10 mouse cellular contexts compared by ENCODE assay signal in the genomic region with DNA sequence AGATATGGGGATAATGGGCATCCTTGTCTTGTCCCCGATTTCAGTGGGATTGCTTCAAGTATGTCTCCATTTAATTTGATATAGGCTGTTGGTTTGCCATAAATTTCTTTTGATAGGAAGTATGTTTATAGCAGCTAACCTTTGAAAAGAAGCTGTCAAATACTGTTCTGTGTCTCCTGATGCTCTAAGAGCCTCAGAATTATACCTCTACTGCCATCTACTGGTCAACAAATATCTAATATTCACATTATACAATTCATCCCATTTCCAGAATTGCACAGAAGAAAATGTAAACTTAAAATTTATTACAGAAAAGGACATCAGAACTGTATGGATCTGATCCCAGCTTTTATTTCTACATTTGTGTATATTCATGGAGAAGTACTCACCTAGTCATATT.
DNase-seq lines count a peak whose midpoint lies in the region; ATAC-seq and TF ChIP-seq lines count a peak whose summit lies in the region.
"Had no signal": no experiment of that assay in that cellular context is flagged by ENCODE, and none has a peak within 500 bp of the region (broad histone marks: within the 10 kb centered on the region; RNA-seq: fewer than 3 reads in every experiment).

No protein-coding gene starts in this region.

- ATAC-seq in heart, postnatal 0 days (ENCODE audit: insufficient read depth, low read depth) = no peak
- ATAC-seq in heart, embryonic 11.5 days (replicated peaks; ENCODE audit: insufficient number of reproducible peaks, low FRiP score, low TSS enrichment) = no peak
- ATAC-seq in midbrain, embryonic 14.5 days (ENCODE audit: low FRiP score, low TSS enrichment) = peak; percentile 69; the same call in 1 of the 2 replicates

- no peak overlapping the region for H3K9ac ChIP-seq in heart, postnatal 0 days (replicated peaks; ENCODE audit: low read depth, low read length)
- no peak overlapping the region for H3K9ac ChIP-seq in heart, embryonic 11.5 days (ENCODE audit: low read depth, low read length)
- H3K9ac ChIP-seq in ES-E14 (ENCODE audit: insufficient read depth, low read depth, low read length, poor library complexity, severe bottlenecking) = no peak overlapping the region
- no peak overlapping the region for H3K9ac ChIP-seq in midbrain, embryonic 14.5 days (replicated peaks; ENCODE audit: low read length)

- peak; percentile 42 for DNase-seq in heart, postnatal 0 days (ENCODE audit: low spot score)
- DNase-seq in ES-E14 (ENCODE audit: low read depth, low spot score) = peak; percentile 6
- DNase-seq in embryo, embryonic 11.5 days (ENCODE audit: low read depth, low spot score) = peak; percentile 16
- peak; percentile 92 for DNase-seq in midbrain, embryonic 14.5 days
- DNase-seq in thymus, postnatal 4 days = no peak
- DNase-seq in thymus, adult 18-20 months = no peak
- DNase-seq in left cerebral cortex, postnatal 4 days = no peak
- DNase-seq: gastrocnemius, postnatal 36 days had no signal

- intact Hi-C loops in left cerebral cortex, postnatal 4 days (cut with DNase I) = no loop called here

- no peaks in the 10 kb centered on the region for H3K36me3 ChIP-seq in heart, postnatal 0 days (replicated peaks; ENCODE audit: control insufficient read depth, insufficient read depth, low read length)
- no peaks in the 10 kb centered on the region for H3K36me3 ChIP-seq in heart, embryonic 11.5 days (ENCODE audit: control insufficient read depth, insufficient read depth, low read length)
- H3K36me3 ChIP-seq in ES-E14 (ENCODE audit: control insufficient read depth, insufficient read depth, low read length, poor library complexity, severe bottlenecking) = no peaks in the 10 kb centered on the region
- no peaks in the 10 kb centered on the region for H3K36me3 ChIP-seq in midbrain, embryonic 14.5 days (ENCODE audit: control insufficient read depth, insufficient read depth, low read length)

- WGBS in heart, postnatal 0 days = 48% methylated on average over 1 of the region's 1 CpGs
- 43% methylated on average over 1 of the region's 1 CpGs for WGBS in heart, embryonic 11.5 days (ENCODE audit: insufficient replicate concordance)
- 38% methylated on average over 1 of the region's 1 CpGs for WGBS in midbrain, embryonic 14.5 days

- in situ Hi-C loops in ES-E14 (cut with MboI; ENCODE audit: low sequenced_read_pairs in 2 of 2, unreplicated experiment in 2 of 2) = no loop called here

- TF ChIP-seq EP300 in heart, postnatal 0 days (IDR thresholded peaks at IDR 0.05; ENCODE audit: low read depth) = no peak

- no peak overlapping the region for H3K4me2 ChIP-seq in heart, postnatal 0 days (ENCODE audit: low read depth, low read length)
- no peak overlapping the region for H3K4me2 ChIP-seq in heart, embryonic 11.5 days
- no peak overlapping the region for H3K4me2 ChIP-seq in midbrain, embryonic 14.5 days (ENCODE audit: low read length)

- H3K27ac ChIP-seq in heart, postnatal 0 days (ENCODE audit: low read depth) = no peak overlapping the region
- no peak overlapping the region for H3K27ac ChIP-seq in heart, embryonic 11.5 days (ENCODE audit: low read depth, low read length)
- no peak overlapping the region for H3K27ac ChIP-seq in ES-E14 (ENCODE audit: insufficient read depth, low read depth, low read length, poor library complexity, severe bottlenecking)
- H3K27ac ChIP-seq in midbrain, embryonic 14.5 days (replicated peaks; ENCODE audit: low read depth, low read length) = no peak overlapping the region
- H3K27ac ChIP-seq: macrophage had no signal

- H3K4me1 ChIP-seq in heart, postnatal 0 days (ENCODE audit: control insufficient read depth, insufficient read depth) = no peaks in the 10 kb centered on the region
- H3K4me1 ChIP-seq in heart, embryonic 11.5 days (ENCODE audit: control insufficient read depth, insufficient read depth, low read length) = no peaks in the 10 kb centered on the region
- H3K4me1 ChIP-seq in ES-E14 (ENCODE audit: control insufficient read depth in 2 of 2, insufficient read depth in 2 of 2, low read length in 2 of 2, poor library complexity in 1 of 2) = no peaks in the 10 kb centered on the region
- no peaks in the 10 kb centered on the region for H3K4me1 ChIP-seq in midbrain, embryonic 14.5 days (ENCODE audit: control insufficient read depth, insufficient read depth, low read length)

- no peaks in the 10 kb centered on the region for H3K9me3 ChIP-seq in heart, postnatal 0 days (replicated peaks; ENCODE audit: control insufficient read depth, low read length)
- H3K9me3 ChIP-seq in heart, embryonic 11.5 days (replicated peaks; ENCODE audit: control insufficient read depth, low read length) = no peaks in the 10 kb centered on the region
- H3K9me3 ChIP-seq in ES-E14 (ENCODE audit: control insufficient read depth, insufficient read depth, low read depth, low read length) = no peaks in the 10 kb centered on the region
- no peaks in the 10 kb centered on the region for H3K9me3 ChIP-seq in midbrain, embryonic 14.5 days (ENCODE audit: control insufficient read depth, low read length)

- peak; percentile 30 for TF ChIP-seq CTCF in heart, postnatal 0 days (IDR thresholded peaks at IDR 0.05; ENCODE audit: low read depth)

- no peaks in the 10 kb centered on the region for H3K27me3 ChIP-seq in heart, postnatal 0 days (ENCODE audit: control insufficient read depth, insufficient read depth, low read length)
- no peaks in the 10 kb centered on the region for H3K27me3 ChIP-seq in heart, embryonic 11.5 days (ENCODE audit: control insufficient read depth, insufficient read depth, low read length)
- no peaks in the 10 kb centered on the region for H3K27me3 ChIP-seq in midbrain, embryonic 14.5 days (ENCODE audit: control insufficient read depth, insufficient read depth, low read length)

- H3K4me3 ChIP-seq in heart, postnatal 0 days (ENCODE audit: low read depth, low read length) = no peak overlapping the region
- no peak overlapping the region for H3K4me3 ChIP-seq in heart, embryonic 11.5 days (ENCODE audit: low read depth, low read length)
- no peak overlapping the region for H3K4me3 ChIP-seq in ES-E14 (ENCODE audit: insufficient read depth in 1 of 2, low read depth in 1 of 2, low read length in 2 of 2, poor library complexity in 1 of 2, severe bottlenecking in 1 of 2)
- H3K4me3 ChIP-seq in midbrain, embryonic 14.5 days (replicated peaks; ENCODE audit: low read depth, low read length) = no peak overlapping the region

TF ChIP-seq in ES-E14, 5 proteins besides CTCF, POLR2A, EP300 and RAD21:
- TF ChIP-seq ZC3H11A (IDR thresholded peaks at IDR 0.05; ENCODE audit: borderline replicate concordance, low read depth, low read length) (peak; percentile 24; the same call in 1 of the 2 replicates), HCFC1 (IDR thresholded peaks at IDR 0.05; ENCODE audit: borderline replicate concordance, insufficient read depth, low read length) (no peak)

Comparison
In these comparisons a context has a peak if more than half of its experiments do, and no peak if none do; other contexts are left out.
1. DNase-seq: peak in heart, postnatal 0 days (single experiment), ES-E14 (single experiment), embryo, embryonic 11.5 days (single experiment) and midbrain, embryonic 14.5 days (single experiment); none in thymus, postnatal 4 days (single experiment), thymus, adult 18-20 months (0 of 2) and left cerebral cortex, postnatal 4 days (single experiment).